Mouse (Mus musculus): ENCODE measurements at regions not wholly inside any gene's neighbourhood (a gene's known extent, or its start where the extent isn't known, plus 50 kb on each side); places are given as distances from the start of the nearest gene placed in this dataset.

DNA sequence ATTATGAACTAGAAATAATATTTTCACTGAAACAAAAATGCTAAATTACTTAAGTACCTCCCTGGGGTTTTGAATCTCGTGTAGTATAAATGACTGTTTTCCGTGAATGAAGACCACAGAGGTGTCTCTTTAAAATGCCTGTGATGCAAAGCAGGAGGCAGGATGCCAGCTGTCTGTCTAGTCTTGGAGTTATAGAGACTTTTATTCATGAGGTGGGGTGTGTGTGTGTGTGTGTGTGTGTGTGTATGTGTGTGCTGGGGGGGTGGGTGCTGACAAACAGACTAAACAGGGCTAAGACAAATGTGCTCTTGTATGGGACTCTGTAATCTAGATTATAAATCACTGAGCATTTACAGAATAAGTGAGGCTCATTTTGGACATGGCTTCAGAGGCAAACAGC, 140.5 kb upstream of the Slc25a13 start:
- no peak overlapping the region for H3K4me3 ChIP-seq (replicated peaks; ENCODE audit: extremely low read depth, low read depth, low read length)
- no peak for DNase-seq
- WGBS = 54% methylated on average over 2 of the region's 2 CpGs
- TF ChIP-seq POLR2A (IDR thresholded peaks at IDR 0.05; ENCODE audit: borderline replicate concordance, extremely low read depth, low read depth, low read length) (no peak), CTCF (IDR thresholded peaks at IDR 0.05; ENCODE audit: insufficient read depth, low read length) (no peak)
- H3K4me1 ChIP-seq (ENCODE audit: control insufficient read depth, insufficient read depth, low read length) = no peaks in the 10 kb centered on the region

DNA sequence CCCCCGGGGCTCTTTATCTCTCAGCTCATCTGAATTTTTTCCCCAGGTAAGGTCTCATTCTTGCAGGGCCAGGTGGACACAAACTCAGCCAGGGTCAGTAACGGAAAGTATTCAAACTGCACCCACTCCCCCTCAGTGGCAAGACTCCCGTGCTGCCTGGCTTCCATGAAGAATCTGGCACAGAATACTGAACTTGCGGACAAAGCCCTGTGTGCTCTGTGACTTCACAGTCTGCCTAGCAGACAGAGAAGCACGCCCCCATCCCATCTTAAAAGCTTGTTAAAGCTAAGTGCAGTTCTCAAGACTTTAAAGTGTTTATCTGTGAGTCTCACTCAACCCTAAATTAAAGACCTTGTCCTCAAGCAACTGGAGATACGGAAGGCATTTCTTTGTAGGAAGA, 140.0 kb upstream of the Slc25a13 start:
- 52% methylated on average over 6 of the region's 6 CpGs for WGBS
- no peak overlapping the region for H3K4me3 ChIP-seq (replicated peaks; ENCODE audit: extremely low read depth, low read depth, low read length)
- H3K4me1 ChIP-seq (ENCODE audit: control insufficient read depth, insufficient read depth, low read length) = no peaks in the 10 kb centered on the region
- TF ChIP-seq CTCF (IDR thresholded peaks at IDR 0.05; ENCODE audit: insufficient read depth, low read length) = no peak
- no peak for TF ChIP-seq POLR2A (IDR thresholded peaks at IDR 0.05; ENCODE audit: borderline replicate concordance, extremely low read depth, low read depth, low read length)
- no peak for DNase-seq

DNA sequence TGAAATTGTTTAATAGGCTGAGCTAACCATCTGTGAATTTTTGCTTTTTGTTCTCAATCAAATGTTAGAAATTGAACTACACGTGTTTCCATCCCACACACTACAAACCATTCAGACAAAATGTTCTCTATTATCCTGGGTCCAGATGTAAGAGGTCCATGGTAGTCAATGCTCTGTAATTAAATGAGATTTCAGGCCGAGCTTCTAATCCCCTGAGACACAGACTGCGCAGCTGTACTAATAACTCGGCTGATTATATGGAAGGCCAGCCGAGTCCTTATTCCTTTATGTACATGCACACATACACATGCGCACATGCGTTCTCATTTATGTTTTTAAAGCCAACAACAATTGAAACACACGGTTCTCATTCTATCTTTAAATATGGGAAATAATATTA, 118.3 kb upstream of the Slc25a13 start:
- no peaks in the 10 kb centered on the region for H3K4me1 ChIP-seq (ENCODE audit: control insufficient read depth, insufficient read depth, low read length)
- WGBS = 92% methylated on average over 8 of the region's 8 CpGs
- TF ChIP-seq CTCF (IDR thresholded peaks at IDR 0.05; ENCODE audit: insufficient read depth, low read length) (no peak), POLR2A (IDR thresholded peaks at IDR 0.05; ENCODE audit: borderline replicate concordance, extremely low read depth, low read depth, low read length) (no peak)
- no peak overlapping the region for H3K4me3 ChIP-seq (replicated peaks; ENCODE audit: extremely low read depth, low read depth, low read length)
- DNase-seq = no peak

DNA sequence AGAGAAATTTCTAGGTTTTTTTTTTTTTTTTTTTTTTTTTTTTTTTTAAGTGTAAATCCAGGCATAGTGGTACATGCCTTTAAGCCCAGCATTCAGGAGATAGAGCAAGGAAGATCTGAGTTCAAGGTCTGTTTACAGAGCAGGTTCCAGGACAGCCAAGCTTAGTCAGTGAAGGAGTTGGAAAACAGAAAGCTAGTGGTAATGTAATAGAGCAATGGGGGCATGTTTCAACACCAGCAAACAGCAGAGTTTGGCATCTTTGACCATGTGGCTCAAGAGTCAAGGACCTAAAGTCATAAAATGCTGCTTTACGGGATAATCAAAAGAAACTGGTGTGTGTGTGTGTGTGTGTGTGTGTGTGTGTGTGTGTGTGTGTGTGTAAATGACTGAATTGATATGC, 113.3 kb upstream of the Slc25a13 start:
- 96% methylated on average over 1 of the region's 1 CpGs for WGBS
- Histone ChIP-seq H3K4me3 (replicated peaks; ENCODE audit: extremely low read depth, low read depth, low read length) (no peak overlapping the region), H3K4me1 (ENCODE audit: control insufficient read depth, insufficient read depth, low read length) (no peaks in the 10 kb centered on the region)
- no peak for TF ChIP-seq POLR2A (IDR thresholded peaks at IDR 0.05; ENCODE audit: borderline replicate concordance, extremely low read depth, low read depth, low read length)
- TF ChIP-seq CTCF (IDR thresholded peaks at IDR 0.05; ENCODE audit: insufficient read depth, low read length) = no peak
- no peak for DNase-seq

DNA sequence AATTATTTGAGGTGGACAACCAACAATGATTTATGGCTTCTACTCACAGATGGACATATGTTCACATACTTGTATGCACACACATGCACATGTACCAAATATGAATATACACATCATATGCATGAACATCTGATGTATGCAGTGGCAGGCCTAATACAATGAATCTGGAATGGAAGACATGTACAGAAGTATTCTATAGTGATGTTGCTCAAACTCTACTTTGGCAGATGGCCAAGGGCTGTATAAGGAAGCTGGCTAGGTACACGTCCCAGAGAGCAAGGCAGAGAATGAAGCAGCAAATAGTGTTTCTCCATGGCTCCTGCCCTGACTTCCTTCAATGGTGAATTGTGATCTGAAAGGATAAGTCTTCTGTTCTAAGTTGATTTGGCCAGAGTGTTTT, 108.5 kb upstream of the Slc25a13 start:
- no peak for TF ChIP-seq POLR2A (IDR thresholded peaks at IDR 0.05; ENCODE audit: borderline replicate concordance, extremely low read depth, low read depth, low read length)
- TF ChIP-seq CTCF (IDR thresholded peaks at IDR 0.05; ENCODE audit: insufficient read depth, low read length) = no peak
- no peak for DNase-seq
- WGBS = 20% methylated on average over 1 of the region's 1 CpGs
- H3K4me1 ChIP-seq (ENCODE audit: control insufficient read depth, insufficient read depth, low read length) = no peaks in the 10 kb centered on the region
- no peak overlapping the region for H3K4me3 ChIP-seq (replicated peaks; ENCODE audit: extremely low read depth, low read depth, low read length)

DNA sequence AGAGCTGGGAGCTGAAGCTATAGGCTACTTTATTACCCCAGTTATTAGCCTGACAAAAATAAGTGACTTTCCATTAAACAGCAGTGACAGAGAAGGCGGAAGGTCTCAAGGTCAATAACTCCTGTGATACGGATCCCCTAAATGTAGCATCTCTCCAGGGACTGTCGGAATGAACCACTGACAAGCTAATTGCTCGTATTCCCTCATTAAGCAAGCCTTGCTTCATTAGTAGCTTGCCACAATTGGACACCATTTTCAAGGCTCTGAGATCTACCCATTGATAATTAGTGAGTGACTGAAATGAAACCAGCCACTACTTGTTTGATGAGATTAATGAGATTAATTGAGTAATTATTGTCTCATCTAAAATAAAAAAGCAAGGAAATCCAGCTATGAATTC, 99.8 kb upstream of the Slc25a13 start:
- TF ChIP-seq CTCF (IDR thresholded peaks at IDR 0.05; ENCODE audit: insufficient read depth, low read length) (no peak), POLR2A (IDR thresholded peaks at IDR 0.05; ENCODE audit: borderline replicate concordance, extremely low read depth, low read depth, low read length) (no peak)
- WGBS = 79% methylated on average over 4 of the region's 4 CpGs
- H3K4me3 ChIP-seq (replicated peaks; ENCODE audit: extremely low read depth, low read depth, low read length) = no peak overlapping the region
- no peak for DNase-seq
- no peaks in the 10 kb centered on the region for H3K4me1 ChIP-seq (ENCODE audit: control insufficient read depth, insufficient read depth, low read length)

DNA sequence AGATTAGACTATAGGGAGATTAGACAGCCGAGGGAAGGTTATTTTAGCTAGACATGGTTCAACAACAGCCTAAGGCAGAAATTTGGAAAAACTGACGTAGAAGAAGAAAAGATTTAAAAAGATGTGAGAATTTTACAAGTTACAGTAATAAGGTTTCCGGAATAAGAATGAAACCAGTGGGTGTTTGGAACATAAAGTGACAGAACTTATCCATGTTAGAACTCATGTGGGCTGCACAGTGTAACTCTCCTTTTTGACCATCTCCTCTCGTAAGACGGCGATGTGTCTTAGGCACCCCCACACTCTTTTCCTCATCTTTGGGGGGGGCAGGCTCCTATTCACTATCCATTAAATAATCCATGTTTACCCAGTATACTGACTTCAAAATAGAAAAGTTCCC, 96.2 kb upstream of the Slc25a13 start:
- Histone ChIP-seq H3K4me1 (ENCODE audit: control insufficient read depth, insufficient read depth, low read length) (no peaks in the 10 kb centered on the region), H3K4me3 (replicated peaks; ENCODE audit: extremely low read depth, low read depth, low read length) (no peak overlapping the region)
- TF ChIP-seq CTCF (IDR thresholded peaks at IDR 0.05; ENCODE audit: insufficient read depth, low read length) (no peak), POLR2A (IDR thresholded peaks at IDR 0.05; ENCODE audit: borderline replicate concordance, extremely low read depth, low read depth, low read length) (no peak)
- 90% methylated on average over 6 of the region's 6 CpGs for WGBS
- DNase-seq = no peak

DNA sequence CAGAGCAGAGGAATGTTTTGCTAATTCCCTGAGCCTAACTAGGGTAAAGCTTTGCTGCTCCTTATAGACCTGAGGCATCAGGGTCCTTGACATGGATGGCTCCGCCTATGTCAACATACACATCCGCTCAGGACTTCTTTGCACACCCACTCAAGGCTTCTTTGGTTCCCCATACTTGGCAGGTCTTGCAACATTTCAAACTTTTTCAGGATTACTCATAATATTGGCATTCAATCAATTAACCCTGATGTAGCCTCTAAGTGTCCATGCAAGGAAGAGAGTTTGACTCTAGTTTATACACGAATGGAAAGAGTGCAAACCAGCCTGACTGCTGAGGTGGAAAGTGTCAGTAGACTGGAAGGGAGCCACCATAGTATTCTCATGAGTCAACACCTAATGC, 93.2 kb upstream of the Slc25a13 start:
- no peak for TF ChIP-seq CTCF (IDR thresholded peaks at IDR 0.05; ENCODE audit: insufficient read depth, low read length)
- no peak for TF ChIP-seq POLR2A (IDR thresholded peaks at IDR 0.05; ENCODE audit: borderline replicate concordance, extremely low read depth, low read depth, low read length)
- Histone ChIP-seq H3K4me1 (ENCODE audit: control insufficient read depth, insufficient read depth, low read length) (no peaks in the 10 kb centered on the region), H3K4me3 (replicated peaks; ENCODE audit: extremely low read depth, low read depth, low read length) (no peak overlapping the region)
- DNase-seq = no peak
- WGBS = 44% methylated on average over 3 of the region's 3 CpGs

DNA sequence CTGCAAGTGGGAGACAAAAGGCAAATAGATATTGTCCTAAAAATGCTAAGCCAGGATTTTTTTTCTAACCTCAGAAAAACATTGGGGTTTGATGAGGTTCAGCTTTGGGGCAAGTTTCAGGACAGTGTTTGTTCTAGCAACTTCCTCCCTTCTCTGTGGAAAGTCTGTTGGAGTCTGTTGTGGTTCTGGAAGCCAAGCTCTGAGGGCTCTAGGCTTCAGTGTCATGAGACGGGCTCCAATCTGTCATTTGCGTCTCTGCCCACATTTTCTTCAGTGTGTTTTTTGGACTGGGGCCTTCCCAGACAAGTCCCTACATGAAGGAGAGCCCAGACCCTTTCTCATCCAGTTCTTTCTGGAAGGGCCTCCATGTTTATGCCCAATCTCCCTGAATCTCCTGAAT, 90.6 kb upstream of the Slc25a13 start:
- no peak for DNase-seq
- WGBS = 54% methylated on average over 2 of the region's 2 CpGs
- no peak overlapping the region for H3K4me3 ChIP-seq (replicated peaks; ENCODE audit: extremely low read depth, low read depth, low read length)
- H3K4me1 ChIP-seq (ENCODE audit: control insufficient read depth, insufficient read depth, low read length) = no peaks in the 10 kb centered on the region
- TF ChIP-seq POLR2A (IDR thresholded peaks at IDR 0.05; ENCODE audit: borderline replicate concordance, extremely low read depth, low read depth, low read length) (no peak), CTCF (IDR thresholded peaks at IDR 0.05; ENCODE audit: insufficient read depth, low read length) (no peak)

DNA sequence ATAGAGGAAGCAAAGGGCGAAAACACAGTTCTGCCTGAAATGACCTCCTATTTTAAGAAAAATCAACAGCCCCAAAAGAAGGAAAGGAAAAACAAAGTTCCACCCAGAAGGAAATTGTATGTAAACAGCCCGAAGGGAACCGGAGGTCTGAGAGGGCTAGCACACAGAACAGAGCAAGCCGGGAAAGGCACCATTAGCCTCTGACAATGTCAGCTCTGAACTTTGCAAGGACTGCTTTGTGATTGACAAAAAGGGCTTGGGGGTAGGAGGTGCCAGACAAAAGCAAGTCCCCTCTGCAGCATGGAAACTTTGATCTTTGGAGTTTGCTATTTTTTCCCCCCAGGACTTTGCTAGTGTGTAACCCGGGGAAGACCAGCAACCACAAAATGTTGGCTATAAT, 86.8 kb upstream of the Slc25a13 start:
- TF ChIP-seq CTCF (IDR thresholded peaks at IDR 0.05; ENCODE audit: insufficient read depth, low read length) = no peak
- TF ChIP-seq POLR2A (IDR thresholded peaks at IDR 0.05; ENCODE audit: borderline replicate concordance, extremely low read depth, low read depth, low read length) = no peak
- no peak overlapping the region for H3K4me3 ChIP-seq (replicated peaks; ENCODE audit: extremely low read depth, low read depth, low read length)
- H3K4me1 ChIP-seq (ENCODE audit: control insufficient read depth, insufficient read depth, low read length) = peaks cover 6% of the 10 kb centered on the region
- WGBS = 32% methylated on average over 5 of the region's 5 CpGs
- no peak for DNase-seq

Data from lung, adult 2 months (tissue).